Mouse (Mus musculus): ENCODE results near the gene Prss22. TPM values are rescaled to one million over a fixed set of nuclear protein-coding genes. Genes with fewer than 3 reads are reported as not detected.
"Not testable (repeated sequence)": the region's sequence is repeated elsewhere in the genome, so short reads cannot be mapped to it uniquely, and the experiment has no call there.

Gene Prss22
- total RNA-seq, 4 experiments from 2014 or later = 0.33 TPM; not detected in 3

- DNase-seq (ENCODE audit: low spot score in 2 of 2) = not testable (repeated sequence)
These were observed 50.4 kb downstream of the Prss22 start for GRCm38 (mm10) chr17:23947486-23947885.

Small RNAs within 50 kb of the gene (microRNA-seq; reads per million reads assigned to microRNA genes)
- gene Gm27700 = 0 reads per million in 2 experiments

Other genes with a start within 250 kb of the Prss22 start
- 100 to 1,000 TPM; 324 to 395 (median 358) TPM for gene Flywch1, start 226.5 kb downstream of the Prss22 start, total RNA-seq (2022)
- gene Flywch2, start 212.0 kb downstream of the Prss22 start, total RNA-seq (2022) = 10 to 100 TPM in 2 of 4 experiments, 1 to 10 TPM in 2; 8.1 to 11.7 (median 10.1) TPM
- 100 to 1,000 TPM; 503 to 777 (median 666) TPM for gene Srrm2, start 207.6 kb downstream of the Prss22 start, total RNA-seq (2022)
- 100 to 1,000 TPM; 314 to 381 (median 345) TPM for gene Elob, start 169.0 kb downstream of the Prss22 start, total RNA-seq (2022)
- under 1 TPM in 1 of 4 experiments, not detected in 3; 0.38 TPM for gene Prss33, start 162.0 kb downstream of the Prss22 start, total RNA-seq (2022)
- not detected for gene Prss32, start 154.2 kb downstream of the Prss22 start, total RNA-seq (2022)
- 1 to 10 TPM; 1.8 to 2.3 (median 2.0) TPM for gene Prss41, start 153.9 kb downstream of the Prss22 start, total RNA-seq (2022)
- not detected for gene Prss21, start 130.0 kb downstream of the Prss22 start, total RNA-seq (2022)
- gene Dcpp1, start 117.2 kb downstream of the Prss22 start, total RNA-seq (2022) = not detected
- not detected for gene Dcpp2, start 117.2 kb downstream of the Prss22 start, total RNA-seq (2022)
- not detected for gene Dcpp3, start 80.6 kb downstream of the Prss22 start, total RNA-seq (2022)
- not detected for gene Sbp, start 56.4 kb downstream of the Prss22 start, total RNA-seq (2022)
- not detected for gene Sbpl, start 42.8 kb downstream of the Prss22 start, total RNA-seq (2022)
- gene Prss30, start 17.5 kb downstream of the Prss22 start, total RNA-seq (2022) = under 1 TPM in 1 of 4 experiments, not detected in 3; 0.45 TPM
- not detected for gene Prss27, start 40.0 kb upstream of the Prss22 start, total RNA-seq (2022)
- gene Kctd5, start 75.4 kb upstream of the Prss22 start, total RNA-seq (2022) = 10 to 100 TPM; 24.5 to 28.2 (median 24.8) TPM
- gene Pdpk1, start 152.8 kb upstream of the Prss22 start, total RNA-seq (2022) = 100 to 1,000 TPM in 3 of 4 experiments, 10 to 100 TPM in 1; 95.3 to 124 (median 108) TPM
- gene Amdhd2, start 165.7 kb upstream of the Prss22 start, total RNA-seq (2022) = 10 to 100 TPM; 35.7 to 55.8 (median 40.5) TPM
- 1,000 to 10,000 TPM in 3 of 4 experiments, 100 to 1,000 TPM in 1; 996 to 1,139 (median 1,074) TPM for gene Atp6v0c, start 171.6 kb upstream of the Prss22 start, total RNA-seq (2022)
- gene Tbc1d24, start 207.5 kb upstream of the Prss22 start, total RNA-seq (2022) = 10 to 100 TPM; 60.0 to 71.5 (median 64.0) TPM
- gene Ntn3, start 211.4 kb upstream of the Prss22 start, total RNA-seq (2022) = 10 to 100 TPM in 1 of 4 experiments, 1 to 10 TPM in 3; 8.6 to 10.1 (median 9.3) TPM
- gene Tedc2, start 222.8 kb upstream of the Prss22 start, total RNA-seq (2022) = 10 to 100 TPM in 2 of 4 experiments, 1 to 10 TPM in 2; 8.7 to 11.4 (median 10.0) TPM

Data from layer of hippocampus, adult 8-10 months (tissue).